Mouse (Mus musculus) left cerebral cortex, postnatal 10 days (tissue): ENCODE data around the gene Oxtr. TPM values are rescaled to one million over a fixed set of nuclear protein-coding genes. Genes with fewer than 3 reads are reported as not detected.

Experiments used
- DNase-seq, 2 experiments: peaks; one replicate each; pipeline ENCODE4 v3.0.0; 2021 to 2022; ENCODE audit warnings: low spot score in 2 of 2, mixed read lengths in 1 of 2; ENCODE audit errors: extremely low spot score in 1 of 2
- intact Hi-C: fragments of 180-260 bp; cut with DNase I; formaldehyde crosslinking; loops from one replicate; pipeline ENCODE4 v1.15.1; 2025
- total RNA-seq, 2 experiments: library from RNA; stranded (reverse); gene quantifications; 2 replicates each; pipeline ENCODE4 v1.2.3; 2021

Oxtr gene
- total RNA-seq, 2 experiments from 2014 or later: 11.6 to 12.3 TPM

DNA sequence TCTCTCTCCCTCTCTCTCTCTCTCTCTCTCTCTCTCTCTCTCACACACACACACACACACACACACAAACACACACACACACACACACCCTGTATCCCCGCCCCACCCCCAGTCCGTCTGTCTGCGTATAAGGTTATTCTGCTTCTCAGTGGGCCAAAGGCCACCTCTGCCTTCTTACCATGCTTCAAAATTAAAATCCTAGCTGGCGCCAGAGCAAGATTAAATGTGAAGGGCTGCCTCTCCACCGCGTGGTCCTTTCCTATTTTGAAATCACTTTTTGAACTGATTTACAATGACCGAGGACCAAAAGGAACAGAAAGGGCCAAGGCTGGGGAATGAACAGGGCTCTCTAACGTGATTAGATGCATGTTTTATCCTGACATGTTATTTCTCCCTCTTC, 1.8 kb upstream of the Oxtr start:
- no peak for DNase-seq
- intact Hi-C loops: loop anchor here (10.0 kb wide), 1 partner anchor 203 kb away; the partner anchor contains the start of gene Rad18

DNA sequence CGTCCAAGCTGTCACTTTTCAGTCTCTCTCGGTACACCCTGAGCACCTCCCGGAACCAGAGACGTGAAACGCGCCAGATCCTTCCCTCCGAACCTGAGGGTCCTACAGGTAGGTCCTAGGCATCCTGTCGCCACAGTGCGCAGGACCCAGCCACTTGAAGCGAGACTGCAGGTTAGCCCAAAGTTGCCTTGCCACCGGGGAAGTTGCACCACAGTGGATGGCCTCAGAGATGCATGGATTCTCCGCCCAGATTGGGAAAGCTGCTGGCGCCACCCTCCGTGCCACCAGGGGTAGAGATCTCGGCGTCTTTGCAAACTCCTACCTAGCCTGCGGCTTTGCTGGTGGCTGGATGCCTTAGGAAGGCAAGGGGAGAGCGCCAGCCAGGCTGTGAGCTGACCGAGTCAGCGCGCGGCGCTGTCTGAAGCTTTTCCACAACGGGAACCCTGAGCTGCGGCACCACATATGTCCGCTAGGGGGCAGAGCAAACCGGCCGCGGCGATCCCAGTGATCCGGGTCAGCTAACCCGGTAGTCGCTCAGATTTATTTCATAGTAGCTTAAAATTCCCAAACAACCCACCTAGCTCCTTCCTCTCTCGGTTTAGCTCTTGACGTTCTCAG, 991 bp upstream of the Oxtr start:
- intact Hi-C loops: loop anchor here (10.0 kb wide), 1 partner anchor 204 kb away; the partner anchor contains the start of gene Rad18
- DNase-seq: peak; percentile 79 to 85

DNA sequence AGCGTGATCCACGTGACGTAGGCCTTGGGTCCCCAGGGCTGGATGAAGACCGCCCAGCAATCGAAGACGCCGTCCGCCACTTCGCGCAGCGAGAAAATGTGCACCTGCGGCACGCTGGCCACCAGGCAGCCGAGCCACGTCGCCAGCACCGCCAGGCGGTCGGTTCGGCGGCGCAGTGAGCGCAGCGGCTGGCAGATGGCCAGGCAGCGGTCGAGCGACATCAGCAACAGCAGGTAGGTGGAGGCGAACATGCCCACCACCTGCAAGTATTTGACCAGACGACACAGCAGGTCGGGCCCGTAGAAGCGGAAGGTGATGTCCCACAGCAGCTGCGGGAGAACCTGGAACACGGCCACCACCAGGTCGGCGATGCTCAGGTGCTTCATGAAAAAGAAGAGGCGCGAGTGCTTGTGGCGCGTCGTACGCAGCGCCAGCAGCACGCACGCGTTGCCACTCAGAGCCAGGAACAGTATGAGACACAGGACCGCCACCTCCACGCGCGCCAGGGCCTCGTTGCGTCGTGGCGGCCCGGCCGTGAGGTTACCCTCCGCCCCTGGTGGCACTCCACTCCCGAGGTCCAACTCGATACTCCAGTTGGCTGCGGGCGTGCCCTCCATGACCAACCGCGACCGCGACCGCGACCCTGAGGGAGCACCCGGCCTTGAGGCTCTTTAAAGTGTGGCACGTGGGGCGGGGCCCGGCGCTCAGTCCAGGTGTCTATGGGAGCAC, 398 bp downstream of the Oxtr start:
- peak in 1 of 2 experiments; percentile 46 for DNase-seq
- intact Hi-C loops: loop anchor here (10.0 kb wide), 1 partner anchor 275 kb away; no protein-coding TSS in a partner anchor

DNA sequence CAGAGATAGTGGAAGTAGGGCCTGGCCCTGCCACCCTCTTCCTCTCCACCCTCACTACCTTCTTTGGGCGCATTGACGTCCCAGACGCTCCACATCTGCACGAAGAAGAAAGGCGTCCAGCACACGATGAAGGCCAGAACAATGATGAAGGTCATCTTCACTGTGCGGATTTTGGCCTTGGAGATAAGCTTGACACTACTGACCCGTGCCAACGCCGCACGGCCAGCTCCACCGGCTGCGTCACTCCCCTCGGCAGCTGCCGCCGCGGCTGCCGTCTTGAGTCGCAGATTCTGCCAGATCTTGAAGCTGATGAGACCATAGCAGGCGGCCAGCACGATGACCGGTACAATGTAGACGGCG, 942 bp downstream of the Oxtr start:
- no peak for DNase-seq
- intact Hi-C loops: loop anchor here (10.0 kb wide), 1 partner anchor 274 kb away; no protein-coding TSS in a partner anchor

DNA sequence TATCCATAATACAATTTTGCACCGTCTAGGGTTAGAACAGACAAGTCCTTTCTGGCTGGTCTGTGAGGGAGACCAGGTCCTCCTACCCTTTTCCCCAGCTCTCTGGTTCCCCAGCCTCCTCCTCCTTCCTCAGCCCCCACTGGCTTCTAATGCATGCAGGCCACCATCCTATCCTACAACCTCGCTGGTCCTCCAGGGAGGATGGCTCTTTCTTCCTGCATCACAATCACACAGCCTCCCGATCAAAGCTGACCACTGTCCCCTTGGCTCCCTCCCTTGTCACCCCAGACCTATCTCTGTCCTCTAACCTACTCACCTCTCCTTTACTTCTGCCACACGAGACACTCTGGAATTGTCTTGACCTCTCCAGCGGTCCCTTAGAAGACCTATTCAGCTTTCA, 1.8 kb downstream of the Oxtr start:
- intact Hi-C loops: loop anchor here (10.0 kb wide), 1 partner anchor 273 kb away; no protein-coding TSS in a partner anchor
- DNase-seq: no peak

DNA sequence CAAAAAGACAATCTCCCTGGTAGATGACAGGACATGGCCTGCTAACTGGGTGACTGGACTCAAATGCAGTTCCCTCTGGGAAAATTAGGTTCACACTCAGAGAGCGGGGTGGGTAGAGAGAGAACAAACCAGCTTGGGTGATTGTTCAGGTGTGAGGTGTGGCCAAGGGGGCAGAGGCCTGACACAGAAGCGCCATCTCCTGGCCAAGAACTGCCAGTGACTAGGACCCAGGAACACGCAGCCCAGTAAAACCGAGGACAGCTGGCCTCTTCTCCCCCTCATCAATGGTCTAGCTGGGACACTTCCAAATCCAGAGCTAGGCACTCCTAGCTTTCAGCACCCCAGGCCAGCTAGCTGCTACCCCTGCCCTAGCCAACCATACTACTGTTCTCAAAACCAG, 5.4 kb downstream of the Oxtr start:
- intact Hi-C loops: loop anchor here (5.0 to 10.0 kb wide), 2 partner anchors 77 to 270 kb away; no protein-coding TSS in a partner anchor
- DNase-seq: no peak

DNA sequence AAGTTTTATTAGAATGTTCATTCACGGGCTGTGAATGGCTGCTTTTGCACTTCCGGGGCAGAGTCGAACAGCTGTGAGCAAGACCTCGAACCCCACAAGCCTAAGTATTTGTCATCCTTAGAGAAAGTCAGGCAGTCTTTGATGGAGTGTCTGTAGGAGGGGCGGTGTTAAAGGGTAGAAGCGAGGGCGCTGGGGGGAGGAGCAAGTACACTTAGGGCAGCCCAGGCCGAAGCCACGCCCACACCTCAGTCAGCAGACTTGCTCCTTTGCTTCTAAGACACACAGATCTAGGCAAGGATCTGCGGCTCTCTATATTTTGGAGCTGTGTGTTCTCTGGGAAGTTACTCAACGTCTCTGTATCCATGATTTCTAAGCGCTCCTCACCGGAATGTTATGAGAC, 9.9 kb downstream of the Oxtr start:
- intact Hi-C loops: loop anchor here (5.0 to 10.0 kb wide), 2 partner anchors 73 to 265 kb away; no protein-coding TSS in a partner anchor
- no peak for DNase-seq

DNA sequence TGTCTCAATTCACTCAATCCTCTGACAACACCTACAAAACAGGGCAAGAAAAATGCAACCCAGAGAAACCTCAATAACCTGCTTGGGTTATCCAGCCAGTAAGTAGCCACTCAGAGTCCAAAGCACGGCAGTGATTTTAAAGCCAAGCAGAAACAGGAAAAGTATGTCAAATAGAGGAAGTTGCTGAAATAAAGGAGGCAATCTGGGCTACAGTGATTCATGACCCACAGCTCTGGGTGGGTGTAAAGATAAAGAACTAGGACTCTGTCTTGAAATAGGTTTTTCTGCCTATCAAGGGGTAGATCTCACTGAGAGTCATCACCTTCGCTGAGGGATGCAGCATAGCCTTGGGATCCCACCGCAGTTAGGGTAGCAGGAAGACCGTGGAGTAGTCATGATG, 18.1 kb downstream of the Oxtr start:
- intact Hi-C loops: no loop called here
- DNase-seq: no peak

DNA sequence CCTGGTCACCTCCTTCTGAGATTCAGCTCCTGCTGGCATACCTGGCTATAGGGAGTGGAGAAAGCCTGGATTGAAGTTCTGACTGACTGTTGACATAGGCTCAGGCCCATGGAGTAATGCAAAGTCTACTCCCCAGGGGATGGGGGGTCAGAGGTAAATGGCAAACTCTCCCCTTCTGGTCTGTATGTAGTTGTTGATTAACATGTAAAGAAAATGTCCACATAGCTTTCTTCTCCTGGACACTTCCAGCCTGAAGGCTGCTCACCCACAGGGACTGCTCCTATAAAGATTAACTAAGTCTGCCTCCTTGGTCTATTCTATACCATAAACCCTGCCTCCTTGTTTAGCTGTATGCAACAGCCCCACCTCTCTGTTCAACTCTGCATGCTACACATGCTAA, 23.7 kb downstream of the Oxtr start:
- intact Hi-C loops: no loop called here
- DNase-seq: no peak

DNA sequence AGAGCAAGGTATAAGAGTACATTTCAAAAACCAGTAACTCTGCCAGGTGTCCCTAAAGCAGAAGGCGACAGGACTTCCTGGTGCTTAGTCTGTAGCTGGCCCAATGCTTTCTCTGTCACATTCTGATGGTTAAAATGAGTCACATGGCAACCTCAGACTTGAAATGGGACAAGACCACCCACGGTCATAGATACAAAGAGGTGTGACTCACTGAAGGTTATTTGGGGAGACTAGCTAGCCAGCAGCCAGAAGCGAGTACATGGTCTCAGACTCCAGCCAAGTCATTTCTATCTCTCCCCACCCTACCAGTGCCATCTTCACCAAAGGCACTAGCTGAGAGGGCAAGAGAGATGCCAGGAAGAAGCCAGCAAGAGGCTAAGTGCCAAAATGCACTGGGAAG, 24.3 kb downstream of the Oxtr start:
- no peak for DNase-seq

DNA sequence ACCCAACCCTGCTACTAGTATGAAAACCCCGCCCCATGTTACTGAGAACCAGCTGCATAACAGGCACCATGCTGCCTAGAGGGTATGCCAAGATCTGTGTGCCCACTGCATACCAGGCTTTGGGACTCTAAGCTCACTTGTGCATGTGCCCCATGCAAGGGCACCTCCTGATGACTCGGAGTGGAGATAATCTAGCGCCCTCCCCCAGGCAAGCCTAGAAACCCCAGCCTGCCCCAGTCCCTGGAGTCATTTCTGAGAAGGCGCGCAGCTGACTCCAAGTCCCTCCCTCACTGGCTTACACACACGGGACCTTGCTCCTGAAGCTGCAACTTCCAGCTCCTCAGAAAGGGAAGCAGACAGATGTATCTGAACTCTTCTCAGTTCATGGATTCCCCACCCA, 26.4 kb downstream of the Oxtr start:
- intact Hi-C loops: no loop called here

More for the DNA sequence above, 24.3 kb downstream of the Oxtr start:
- intact Hi-C loops: no loop called here

DNA sequence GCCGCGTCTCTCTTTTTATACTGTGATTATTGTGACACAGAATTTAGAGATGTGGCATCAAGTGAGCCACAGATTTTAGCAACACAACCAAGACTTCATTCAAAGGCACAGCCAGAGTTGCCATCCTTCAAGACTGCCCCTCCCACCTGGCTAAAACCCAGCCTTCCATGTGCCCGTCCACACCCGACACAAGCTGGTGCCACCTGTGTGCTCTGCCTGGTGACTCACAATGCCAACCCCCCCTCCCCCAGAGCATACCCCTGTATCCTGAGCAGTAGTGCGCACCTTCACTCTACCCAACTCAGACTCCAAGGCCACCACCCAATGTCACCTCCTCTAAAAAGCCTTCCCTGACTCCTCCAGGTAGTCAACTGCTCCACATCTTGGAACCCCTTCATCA, 28.3 kb downstream of the Oxtr start:
- DNase-seq: no peak
- intact Hi-C loops: no loop called here

More for the DNA sequence above, 26.4 kb downstream of the Oxtr start:
- DNase-seq: no peak

DNA sequence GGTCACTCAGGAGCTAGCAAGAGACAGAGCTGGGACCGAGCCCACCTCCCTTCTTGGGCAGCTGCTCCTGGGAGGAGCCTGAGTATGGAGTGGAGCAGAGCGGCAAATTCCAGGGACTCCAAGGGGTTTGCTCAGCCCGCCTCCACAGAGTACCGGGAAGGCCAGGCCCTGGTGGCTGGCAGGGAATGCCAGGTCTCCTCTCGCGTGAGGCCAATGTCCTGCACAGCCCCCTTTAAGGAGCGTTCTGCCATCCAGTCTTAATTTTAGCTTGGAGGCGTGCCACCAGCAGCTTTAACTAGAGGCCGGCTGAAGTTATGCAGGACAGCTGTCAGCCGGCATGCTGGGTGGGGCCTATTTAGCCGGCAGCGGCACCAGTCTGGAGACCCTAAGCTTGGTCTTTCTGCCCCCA, 30.4 kb downstream of the Oxtr start, which contains the start of gene Cav3:
Gene Cav3 (plus strand): TSS at position 165 of the 409 bp plus-strand sequence.
- intact Hi-C loops: no loop called here
- DNase-seq: peak in 1 of 2 experiments; percentile 32

DNA sequence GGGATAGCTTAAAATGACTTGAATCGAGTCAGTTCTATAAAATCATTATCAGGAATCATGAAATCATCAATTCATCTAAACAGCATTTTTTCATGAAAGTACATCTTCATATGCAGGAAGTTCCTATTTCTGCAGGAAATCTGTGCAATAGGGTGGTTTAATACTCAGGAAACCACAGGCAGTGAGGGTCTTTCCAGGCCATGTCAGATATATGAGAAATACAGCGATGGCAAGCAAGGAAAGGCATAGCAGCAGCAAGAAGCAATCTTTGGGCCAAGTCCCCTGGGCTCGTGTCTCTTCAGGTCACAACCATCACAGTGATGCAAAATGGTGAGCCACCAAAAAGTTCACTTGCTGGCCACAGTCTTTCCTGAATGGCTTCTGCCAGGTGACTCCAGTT, 44.1 kb downstream of the Oxtr start:
- DNase-seq: no peak
- intact Hi-C loops: no loop called here

DNA sequence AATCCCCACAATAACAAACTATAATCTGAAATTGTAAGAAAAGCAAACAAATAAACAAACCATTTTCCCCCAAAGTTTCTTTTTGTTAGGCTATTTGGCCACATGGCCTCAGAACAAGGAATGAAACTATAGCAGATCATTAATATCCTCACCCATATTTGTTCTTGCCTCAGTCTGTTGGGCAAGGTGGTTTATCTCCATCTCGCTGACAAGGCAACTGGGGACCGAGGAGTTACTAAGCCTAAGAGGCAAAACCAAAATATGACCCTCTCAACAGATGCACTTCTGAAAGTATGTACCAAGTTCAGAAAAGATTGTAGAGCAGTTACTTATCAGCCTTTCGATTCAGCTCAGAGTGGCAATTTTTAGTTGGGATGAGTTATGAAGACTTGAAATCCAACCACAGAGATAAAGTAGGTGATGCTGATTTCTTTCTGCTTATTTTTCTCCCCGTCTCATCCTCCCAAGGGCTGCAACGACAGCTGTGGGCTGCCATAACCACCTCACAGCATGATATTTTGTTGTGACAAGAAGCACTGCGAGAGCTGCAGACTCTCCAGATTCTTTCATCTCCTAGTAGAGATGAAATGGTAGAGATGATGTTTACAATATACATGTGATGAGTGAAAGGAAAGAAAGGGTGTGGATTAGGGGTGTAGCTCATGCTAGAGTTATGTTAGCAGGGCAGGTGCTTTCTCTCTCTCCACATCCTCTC, 63.6 kb downstream of the Oxtr start:
- intact Hi-C loops: no loop called here
- DNase-seq: no peak

DNA sequence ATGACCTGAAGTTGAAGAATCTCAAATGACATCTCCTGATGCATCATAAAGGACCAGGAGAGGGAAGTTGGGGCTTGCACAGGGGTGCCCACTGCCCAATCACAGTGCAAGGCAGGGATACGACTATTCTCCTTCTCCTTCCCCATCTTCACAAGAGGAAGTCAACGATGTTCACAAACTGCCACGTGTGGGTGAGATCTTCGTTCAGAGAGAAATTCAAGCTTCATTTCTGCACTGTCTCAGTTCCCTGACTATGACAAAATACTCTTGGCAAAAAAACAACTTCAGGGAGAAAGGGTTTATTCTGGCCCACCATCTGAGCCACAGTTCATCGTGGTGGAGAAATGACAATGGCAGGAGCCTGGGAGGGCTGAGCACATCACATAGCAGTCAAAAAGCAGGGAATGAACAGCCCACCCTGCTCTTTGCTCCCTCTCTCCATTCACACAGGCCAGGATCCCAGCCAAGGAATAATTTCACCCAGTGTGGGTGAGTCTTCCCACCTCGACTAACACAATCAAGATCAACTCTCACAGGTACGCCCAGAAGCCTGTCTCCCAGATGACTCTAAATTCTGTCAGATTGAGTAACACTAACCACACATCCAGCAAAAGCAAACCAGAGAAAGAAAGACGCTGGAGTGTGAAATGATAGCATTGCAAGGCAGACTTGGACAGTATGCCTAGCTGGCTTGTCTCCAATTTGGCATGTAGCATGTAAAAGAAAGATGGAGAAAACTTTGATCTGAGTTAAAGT, 65.8 kb downstream of the Oxtr start:
- DNase-seq: peak in 1 of 2 experiments; percentile 39
- intact Hi-C loops: no loop called here
